Mouse (Mus musculus): ENCODE measurements around the gene Bcl9l.

GRCm38 (mm10) chr9:44512717-44513003 lies 30.0 kb downstream of the Bcl9l start:
- no peak for TF ChIP-seq CTCF (IDR thresholded peaks at IDR 0.05)
- TF ChIP-seq EP300 (IDR thresholded peaks at IDR 0.05): no peak
